Mouse (Mus musculus): ENCODE measurements around the gene Gm6993. TPM values are rescaled to one million over a fixed set of nuclear protein-coding genes. Genes with fewer than 3 reads are reported as not detected.

The Gm6993 gene
- polyA plus RNA-seq (2012; rRNA removed): not detected in 2 replicates

DNA sequence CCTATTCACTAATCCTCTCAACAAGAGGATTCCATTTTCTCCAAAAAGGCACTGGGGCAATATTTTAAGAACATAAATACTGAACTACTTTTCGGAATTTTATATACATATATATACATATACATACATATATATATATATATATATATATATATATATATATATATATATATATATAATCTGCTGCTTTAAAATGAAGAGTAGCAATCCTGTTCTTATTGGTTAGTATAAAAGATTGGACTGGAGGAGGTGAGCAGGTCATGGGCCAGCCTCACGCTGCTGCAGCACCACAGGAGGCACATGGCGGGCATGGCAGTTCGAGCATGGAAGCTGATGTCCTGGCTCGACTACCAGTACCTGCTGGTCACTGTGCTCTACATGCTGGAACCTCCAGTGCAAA lies at the start of gene Gm6993:
Gene Gm6993, plus strand, starts transcription at position 301 of the 400 bp plus-strand sequence.

DNA sequence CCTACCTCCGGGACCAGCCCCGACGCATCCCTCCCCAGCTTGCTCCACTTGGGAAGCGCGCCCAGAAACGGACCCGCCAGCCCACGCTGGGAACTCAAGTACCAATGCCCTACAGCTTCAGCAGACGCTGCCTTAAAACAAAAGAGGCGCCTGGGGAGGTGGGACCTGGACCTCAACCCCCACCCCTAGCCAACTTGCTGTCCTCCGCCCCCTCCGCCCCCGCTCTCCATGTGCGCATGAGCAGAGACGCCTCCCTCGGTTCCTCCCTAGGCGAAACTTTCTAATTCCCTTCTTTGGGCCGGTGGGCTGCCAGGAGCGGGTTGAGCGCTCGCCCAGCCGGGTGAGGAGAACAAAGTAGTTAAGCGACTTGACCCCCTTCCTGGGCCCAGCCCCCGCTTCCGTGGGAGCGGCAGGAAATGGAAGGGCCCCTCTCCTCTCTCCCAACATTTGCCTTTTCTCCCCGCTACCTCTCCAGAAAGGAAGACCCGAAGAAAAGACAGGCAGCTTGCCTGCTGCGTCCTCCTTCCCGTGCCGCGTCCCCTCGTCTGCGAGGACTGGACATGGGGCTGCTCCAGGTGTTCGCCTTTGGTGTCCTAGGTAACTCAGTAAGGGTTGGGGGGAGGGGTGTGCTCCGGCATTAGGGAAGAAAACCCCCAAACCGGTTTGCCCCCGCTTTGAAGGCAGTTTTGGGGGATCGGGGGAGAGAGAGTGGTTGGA lies 24.6 kb downstream of the Gm6993 start, which contains the start of gene Lamb1:
Gene Lamb1, plus strand, starts transcription at position 230 of the 717 bp plus-strand sequence.

Other genes starting within 250 kb of the Gm6993 start
- gene Fam110c, start 166.9 kb upstream of the Gm6993 start, polyA plus RNA-seq (2012; rRNA removed): 0.01 and 0.05 TPM in 2 replicates
- gene Lamb1, start 24.5 kb downstream of the Gm6993 start, polyA plus RNA-seq (2012; rRNA removed): 17.5 and 19.8 TPM in 2 replicates
- gene Dld, start 110.7 kb downstream of the Gm6993 start, polyA plus RNA-seq (2012; rRNA removed): 75.3 and 87.0 TPM in 2 replicates
- gene Slc26a3, start 150.1 kb downstream of the Gm6993 start, polyA plus RNA-seq (2012; rRNA removed): 0.04 and 0.07 TPM in 2 replicates

Measured in central nervous system, embryonic 18 days (tissue).